Mouse (Mus musculus) heart, embryonic 14.5 days (tissue): ENCODE measurements around the gene Zfp280d. TPM values are rescaled to one million over a fixed set of nuclear protein-coding genes. Genes with fewer than 3 reads are reported as not detected.
A peak's percentile ranks its signal among the peaks of the same experiment; 100 is the strongest.
"Not testable (repeated sequence)": the region's sequence is repeated elsewhere in the genome, so short reads cannot be mapped to it uniquely, and the experiment has no call there.

Experiments
- ATAC-seq: fragments of 200-750 bp; cut with Nextera tagmentation; 2 replicates; pipeline ENCODE4 v1.8.0; 2017; ENCODE audit warnings: low read depth, moderate TSS enrichment; ENCODE audit not compliant: insufficient number of reproducible peaks, insufficient read depth, low FRiP score
- H3K27ac ChIP-seq, 2 experiments: fragments of 200-500 bp in 1 of 2; fragments of 300-500 bp in 1 of 2; sonication (generic) in 1 of 2; replicated peaks in 1 of 2; 2 replicates each; pipeline ENCODE4 v1.5.1; 2012 to 2014; ENCODE audit warnings: low read depth in 2 of 2, low read length in 2 of 2, control low read depth in 1 of 2, mild to moderate bottlenecking in 1 of 2, mixed read lengths in 1 of 2; ENCODE audit not compliant: control insufficient read depth in 1 of 2, insufficient read depth in 1 of 2
- H3K27me3 ChIP-seq: fragments of 300-500 bp; sonication (generic); 2 replicates; pipeline ENCODE4 v1.6.1; 2014; ENCODE audit warnings: mild to moderate bottlenecking, low read length, control low read depth; ENCODE audit not compliant: control insufficient read depth, insufficient read depth
- H3K36me3 ChIP-seq: fragments of 300-500 bp; sonication (generic); 2 replicates; pipeline ENCODE4 v1.6.1; 2014; ENCODE audit warnings: mild to moderate bottlenecking, control low read depth, low read length, mixed read lengths; ENCODE audit not compliant: control insufficient read depth, insufficient read depth
- H3K4me1 ChIP-seq, 2 experiments: fragments of 200-500 bp in 1 of 2; fragments of 300-500 bp in 1 of 2; sonication (generic) in 1 of 2; 2 replicates each; pipeline ENCODE4 v1.6.1; 2012 to 2014; ENCODE audit warnings: low read length in 2 of 2, control low read depth in 1 of 2, mixed read lengths in 1 of 2; ENCODE audit not compliant: control insufficient read depth in 2 of 2, insufficient read depth in 2 of 2
- H3K4me2 ChIP-seq: fragments of 300-500 bp; sonication (generic); 2 replicates; pipeline ENCODE4 v1.6.1; 2014; ENCODE audit warnings: mild to moderate bottlenecking, low read length
- H3K4me3 ChIP-seq, 2 experiments: fragments of 200-500 bp in 1 of 2; fragments of 300-500 bp in 1 of 2; sonication (generic) in 1 of 2; 2 replicates each; pipeline ENCODE4 v1.5.1; 2012 to 2014; ENCODE audit warnings: low read length in 2 of 2, mild to moderate bottlenecking in 2 of 2, control low read depth in 1 of 2, low read depth in 1 of 2, moderate library complexity in 1 of 2; ENCODE audit not compliant: control insufficient read depth in 1 of 2, insufficient read depth in 1 of 2
- H3K9ac ChIP-seq: fragments of 300-500 bp; sonication (generic); 2 replicates; pipeline ENCODE4 v1.6.1; 2014; ENCODE audit warnings: mild to moderate bottlenecking, low read length
- H3K9me3 ChIP-seq: fragments of 300-500 bp; sonication (generic); 2 replicates; pipeline ENCODE4 v1.6.1; 2016; ENCODE audit warnings: low read length, control low read depth; ENCODE audit not compliant: control insufficient read depth
- WGBS: fragments of 180-500 bp; shearing (Covaris S2); extraction: QIAGEN DNeasy Blood & Tissue Kit; methylation state at CpG from one replicate; pipeline ENCODE4 v1.1.7; 2014; 5-methylcytosine and 5-hydroxymethylcytosine counted together
- polyA plus RNA-seq: library from polyadenylated mRNA; unstranded; fragments of >200 nt; fragmentation: Nextera tagmentation; extraction: Ambion mirVana; gene quantifications from 2 replicates; pipeline ENCODE4 v1.2.1, GENCODE M21; 2014

The Zfp280d gene
- polyA plus RNA-seq, 1 experiment from 2014 or later: 29.2 TPM

DNA sequence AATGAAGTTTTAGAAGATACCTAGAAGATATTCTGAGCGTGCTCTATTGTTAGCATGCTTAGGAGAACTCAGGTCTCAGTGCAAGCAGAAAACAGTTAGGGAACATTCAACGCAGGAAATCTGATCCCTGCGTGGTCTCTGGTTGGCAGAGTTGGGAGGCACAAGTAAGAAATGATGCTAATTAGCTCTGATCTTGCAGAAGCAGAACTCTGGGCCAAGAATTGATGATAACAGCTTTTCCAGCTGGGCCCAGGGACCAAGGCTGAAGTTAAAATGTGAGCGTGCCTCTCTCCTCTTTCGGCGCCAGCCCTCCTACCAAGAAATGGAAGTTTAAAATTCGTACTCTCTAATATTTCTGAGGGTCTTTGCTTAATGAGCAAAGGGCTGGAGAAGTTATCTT, 118.0 kb downstream of the Zfp280d start:
- 80% methylated on average over 7 of the region's 7 CpGs for WGBS

GRCm38 (mm10) chr9:72393238-72393637, 118.6 kb downstream of the Zfp280d start:
- no peak overlapping the region for H3K9ac ChIP-seq
- H3K4me2 ChIP-seq: no peak overlapping the region
- H3K4me3 ChIP-seq: no peak overlapping the region
- H3K9me3 ChIP-seq: no peaks in the 10 kb centered on the region
- WGBS: 77% methylated on average over 15 of the region's 15 CpGs
- no peak overlapping the region for H3K27ac ChIP-seq
- H3K27me3 ChIP-seq: no peaks in the 10 kb centered on the region
- H3K4me1 ChIP-seq: peaks cover 0 to 5% of the 10 kb centered on the region in 2 experiments; a peak in 1 of 4 replicates
- H3K36me3 ChIP-seq: no peaks in the 10 kb centered on the region
- no peak for ATAC-seq

More for the DNA sequence above, 118.0 kb downstream of the Zfp280d start:
- Histone ChIP-seq H3K36me3 (no peaks in the 10 kb centered on the region), H3K4me3 (no peak overlapping the region), H3K9ac (no peak overlapping the region), H3K4me2 (no peak overlapping the region), H3K27me3 (no peaks in the 10 kb centered on the region), H3K4me1 (peaks cover 0 to 3% of the 10 kb centered on the region in 2 experiments; a peak in 1 of 4 replicates), H3K27ac (no peak overlapping the region), H3K9me3 (no peaks in the 10 kb centered on the region)
- ATAC-seq: no peak

DNA sequence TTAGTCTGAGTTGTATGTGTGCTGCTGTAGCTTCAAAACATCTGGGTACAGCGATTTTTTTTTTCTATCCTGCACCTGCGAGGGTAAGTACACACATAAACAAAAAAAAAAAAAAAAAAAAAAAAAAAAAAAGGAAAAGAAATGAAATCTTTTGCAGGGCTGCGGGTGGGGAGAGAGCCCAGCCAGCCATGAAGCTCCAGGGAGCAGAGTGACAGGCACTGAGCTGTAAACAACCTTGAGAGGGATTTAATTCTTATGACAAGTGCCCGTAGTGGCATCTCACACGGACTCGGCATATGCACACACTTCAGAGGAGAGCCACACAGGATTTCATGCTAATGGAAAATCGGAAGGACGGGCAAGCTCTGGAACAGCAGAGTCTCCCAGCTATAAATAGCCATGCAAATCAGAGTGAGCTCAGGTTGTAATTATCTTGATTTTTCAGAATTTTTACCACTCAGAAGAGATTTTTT, 119.2 kb downstream of the Zfp280d start:
- Histone ChIP-seq H3K27ac (no peak overlapping the region), H3K4me2 (peak overlapping the region; percentile 40; the same call in 1 of the 2 replicates), H3K27me3 (no peaks in the 10 kb centered on the region), H3K9me3 (no peaks in the 10 kb centered on the region), H3K9ac (no peak overlapping the region), H3K36me3 (no peaks in the 10 kb centered on the region), H3K4me3 (no peak overlapping the region), H3K4me1 (peaks cover 0 to 5% of the 10 kb centered on the region in 2 experiments; a peak in 1 of 4 replicates)
- WGBS: 45% methylated on average over 8 of the region's 8 CpGs
- ATAC-seq: no peak

GRCm38 (mm10) chr9:72400121-72400520, 125.5 kb downstream of the Zfp280d start:
- Histone ChIP-seq H3K36me3 (no peaks in the 10 kb centered on the region), H3K4me1 (peaks cover 0 to 5% of the 10 kb centered on the region in 2 experiments; a peak in 1 of 4 replicates), H3K4me2 (no peak overlapping the region), H3K9ac (no peak overlapping the region), H3K9me3 (no peaks in the 10 kb centered on the region), H3K27ac (no peak overlapping the region), H3K27me3 (no peaks in the 10 kb centered on the region), H3K4me3 (no peak overlapping the region)
- WGBS: 52% methylated on average over 4 of the region's 4 CpGs
- ATAC-seq: no peak

- H3K9me3 ChIP-seq, H3K27ac ChIP-seq, H3K36me3 ChIP-seq, H3K4me2 ChIP-seq, H3K9ac ChIP-seq, H3K27me3 ChIP-seq, ATAC-seq, H3K4me1 ChIP-seq, H3K4me3 ChIP-seq: not testable (repeated sequence)
- WGBS: 75% methylated on average over 4 of the region's 4 CpGs
Observed at GRCm38 (mm10) chr9:72401769-72402168, 127.1 kb downstream of the Zfp280d start.

GRCm38 (mm10) chr9:72403421-72403820, 128.8 kb downstream of the Zfp280d start:
- H3K9ac ChIP-seq: no peak overlapping the region
- no peaks in the 10 kb centered on the region for H3K27me3 ChIP-seq
- no peak overlapping the region for H3K27ac ChIP-seq
- no peaks in the 10 kb centered on the region for H3K36me3 ChIP-seq
- no peaks in the 10 kb centered on the region for H3K9me3 ChIP-seq
- no peaks in the 10 kb centered on the region for H3K4me1 ChIP-seq
- no peak for ATAC-seq
- no peak overlapping the region for H3K4me2 ChIP-seq
- 60% methylated on average over 6 of the region's 6 CpGs for WGBS
- H3K4me3 ChIP-seq: no peak overlapping the region

- no peaks in the 10 kb centered on the region for H3K27me3 ChIP-seq
- 86% methylated on average over 8 of the region's 8 CpGs for WGBS
- no peaks in the 10 kb centered on the region for H3K36me3 ChIP-seq
- peaks cover 2 to 4% of the 10 kb centered on the region in 2 experiments; a peak in 2 of 4 replicates for H3K4me1 ChIP-seq
- no peak overlapping the region for H3K4me2 ChIP-seq
- H3K4me3 ChIP-seq: no peak overlapping the region
- H3K9me3 ChIP-seq: no peaks in the 10 kb centered on the region
- H3K9ac ChIP-seq: no peak overlapping the region
- no peak overlapping the region for H3K27ac ChIP-seq
- ATAC-seq: no peak
Observed at GRCm38 (mm10) chr9:72404446-72404845, 129.8 kb downstream of the Zfp280d start.

- Histone ChIP-seq H3K9me3 (no peaks in the 10 kb centered on the region), H3K4me1 (peaks cover 3 to 4% of the 10 kb centered on the region in 2 experiments; a peak in 2 of 4 replicates), H3K9ac (no peak overlapping the region), H3K4me3 (no peak overlapping the region), H3K36me3 (no peaks in the 10 kb centered on the region), H3K27ac (no peak overlapping the region), H3K4me2 (no peak overlapping the region), H3K27me3 (no peaks in the 10 kb centered on the region)
- 76% methylated on average over 3 of the region's 3 CpGs for WGBS
- no peak for ATAC-seq
Observed at GRCm38 (mm10) chr9:72404934-72405333, 130.3 kb downstream of the Zfp280d start.
